Mouse (Mus musculus): Measurements from ENCODE around the gene Armc12.

- no peak for TF ChIP-seq GATA1 (IDR thresholded peaks at IDR 0.05; ENCODE audit: borderline replicate concordance, low read length)
- TF ChIP-seq FLI1 (IDR thresholded peaks at IDR 0.05; ENCODE audit: low read length), result no peak
These were observed 7.8 kb upstream of the Armc12 start for GRCm38 (mm10) chr17:28522623-28523354.
